Comparison of ENCODE assay signal across 7 mouse cellular contexts in the genomic region with DNA sequence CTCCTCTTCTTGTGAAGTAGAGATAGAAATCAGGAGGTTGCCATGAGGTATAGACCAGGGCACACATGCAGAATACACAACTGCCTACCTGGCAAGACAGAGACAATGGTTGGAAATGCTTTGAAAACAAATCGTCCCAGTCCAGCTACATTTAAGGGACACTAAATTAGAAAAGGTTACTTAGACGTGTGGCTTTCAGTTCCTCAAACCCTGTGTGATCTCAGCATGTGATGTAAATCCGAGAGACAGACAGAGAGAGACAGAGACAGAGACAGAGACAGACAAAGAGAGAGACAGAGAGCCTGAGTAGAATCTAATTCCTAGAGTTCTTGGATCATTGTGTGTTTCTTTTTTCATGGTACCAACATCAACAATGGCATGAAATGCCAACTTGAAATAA.
DNase-seq lines count a peak whose midpoint lies in the region; ATAC-seq lines count a peak whose summit lies in the region.

No protein-coding gene starts in this region.

- ATAC-seq in common myeloid progenitor, adult 5-6 weeks (replicated peaks; ENCODE audit: low read depth, poor library complexity, severe bottlenecking): 0 out of 2 replicates have a peak, but pooled peaks have one; percentile 30
- ATAC-seq in monocyte, adult 5-6 weeks (replicated peaks; ENCODE audit: insufficient number of reproducible peaks, low FRiP score, low TSS enrichment, poor library complexity, severe bottlenecking): peak; percentile 51; the same call in 1 of the 2 replicates

- peak; percentile 29 for DNase-seq in 416B (ENCODE audit: low read depth)
- DNase-seq in B cell, adult 2 months: peak; percentile 29 to 31
- no peak for DNase-seq in neural tube, embryonic 10.5 days (ENCODE audit: extremely low spot score, low spot score)
- no peak for DNase-seq in thymus, postnatal 0 days (ENCODE audit: low spot score)
- DNase-seq in left cerebral cortex, adult 11 months (ENCODE audit: low spot score): no peak

Comparison
In these comparisons a context has a peak if more than half of its experiments do, and no peak if none do; other contexts are left out.
1. DNase-seq: peak in 416B (single experiment) and B cell, adult 2 months (2 of 2); none in neural tube, embryonic 10.5 days (single experiment), thymus, postnatal 0 days (single experiment) and left cerebral cortex, adult 11 months (single experiment).